Mouse (Mus musculus) stomach, postnatal 0 days (tissue): ENCODE data around the gene Ipmk. TPM values are rescaled to one million over a fixed set of nuclear protein-coding genes. Genes with fewer than 3 reads are reported as not detected.
A peak's percentile ranks its signal among the peaks of the same experiment; 100 is the strongest.

Source experiments
- ATAC-seq: fragments of 200-750 bp; cut with Nextera tagmentation; 2 replicates; pipeline ENCODE4 v1.8.0; 2017; ENCODE audit not compliant: low FRiP score, low TSS enrichment
- DNase-seq: peaks from one replicate; pipeline ENCODE4 v3.0.0-alpha.2; 2016; ENCODE audit warnings: low spot score
- H3K27ac ChIP-seq: fragments of 300-500 bp; sonication (generic); replicated peaks from 2 replicates; pipeline ENCODE4 v1.5.1; 2014; ENCODE audit warnings: mild to moderate bottlenecking, control low read depth
- H3K27me3 ChIP-seq: fragments of 300-500 bp; sonication (generic); 2 replicates; pipeline ENCODE4 v1.6.1; 2014; ENCODE audit warnings: low read length; ENCODE audit not compliant: control insufficient read depth, insufficient read depth
- H3K36me3 ChIP-seq: fragments of 300-500 bp; sonication (generic); 2 replicates; pipeline ENCODE4 v1.6.1; 2014; ENCODE audit warnings: low read length, mixed read lengths; ENCODE audit not compliant: control insufficient read depth, insufficient read depth
- H3K4me1 ChIP-seq: fragments of 300-500 bp; sonication (generic); replicated peaks from 2 replicates; pipeline ENCODE4 v1.6.1; 2014; ENCODE audit warnings: antibody characterized with exemption; ENCODE audit not compliant: control insufficient read depth, insufficient read depth
- H3K4me2 ChIP-seq: fragments of 300-500 bp; sonication (generic); replicated peaks from 2 replicates; pipeline ENCODE4 v1.6.1; 2014; ENCODE audit warnings: low read depth, mild to moderate bottlenecking, control low read depth, moderate library complexity
- H3K4me3 ChIP-seq: fragments of 300-500 bp; sonication (generic); 2 replicates; pipeline ENCODE4 v1.5.1; 2014; ENCODE audit warnings: low read depth, low read length, control low read depth
- H3K9ac ChIP-seq: fragments of 300-500 bp; sonication (generic); 2 replicates; pipeline ENCODE4 v1.6.1; 2014; ENCODE audit warnings: mild to moderate bottlenecking, low read length, control low read depth, mixed read lengths
- H3K9me3 ChIP-seq: fragments of 300-500 bp; sonication (generic); 2 replicates; pipeline ENCODE4 v1.6.1; 2016; ENCODE audit warnings: low read length; ENCODE audit not compliant: control insufficient read depth
- CTCF ChIP-seq: IDR thresholded peaks from 2 replicates; pipeline ENCODE4 v1.5.1; 2016; ENCODE audit warnings: antibody characterized with exemption, low read depth, mild to moderate bottlenecking, moderate library complexity
- EP300 ChIP-seq: optimal IDR thresholded peaks from 2 replicates; pipeline ENCODE3; 2016; ENCODE audit warnings: antibody characterized with exemption
- WGBS: fragments of 180-500 bp; shearing (Covaris S2); extraction: QIAGEN DNeasy Blood & Tissue Kit; methylation state at CpG from one replicate; pipeline ENCODE4 v1.1.7; 2014; 5-methylcytosine and 5-hydroxymethylcytosine counted together
- polyA plus RNA-seq: library from polyadenylated mRNA; unstranded; fragments of >200 nt; fragmentation: Nextera tagmentation; extraction: Ambion mirVana; gene quantifications from 2 replicates; pipeline ENCODE4 v1.2.1, GENCODE M21; 2015

Ipmk gene
- polyA plus RNA-seq, 1 experiment from 2014 or later, result 9.0 TPM

- no peaks in the 10 kb centered on the region for H3K9me3 ChIP-seq
- peaks cover 5% of the 10 kb centered on the region; the same call in 1 of the 2 replicates for H3K36me3 ChIP-seq
- no peak overlapping the region for H3K27ac ChIP-seq
- no peak overlapping the region for H3K4me3 ChIP-seq
- ATAC-seq, result no peak
- 68% methylated on average over 2 of the region's 2 CpGs for WGBS
- H3K4me2 ChIP-seq, result no peak overlapping the region
- TF ChIP-seq CTCF (no peak), EP300 (no peak)
- no peak for DNase-seq
- H3K4me1 ChIP-seq, result peaks cover 2% of the 10 kb centered on the region; the same call in 1 of the 2 replicates
- H3K9ac ChIP-seq, result no peak overlapping the region
- no peaks in the 10 kb centered on the region for H3K27me3 ChIP-seq
These were observed 7.4 kb upstream of the Ipmk start for GRCm38 (mm10) chr10:71340195-71340594.

GRCm38 (mm10) chr10:71341290-71341689, 6.3 kb upstream of the Ipmk start:
- Histone ChIP-seq H3K27me3 (no peaks in the 10 kb centered on the region), H3K27ac (no peak overlapping the region), H3K9me3 (no peaks in the 10 kb centered on the region), H3K4me1 (peaks cover 3% of the 10 kb centered on the region; the same call in 1 of the 2 replicates), H3K4me2 (no peak overlapping the region), H3K9ac (no peak overlapping the region), H3K4me3 (no peak overlapping the region), H3K36me3 (no peaks in the 10 kb centered on the region)
- DNase-seq (no peak), ATAC-seq (no peak)
- TF ChIP-seq CTCF, result no peak
- no peak for TF ChIP-seq EP300
- WGBS, result 85% methylated on average over 9 of the region's 9 CpGs

- no peak overlapping the region for H3K4me3 ChIP-seq
- no peaks in the 10 kb centered on the region for H3K27me3 ChIP-seq
- H3K4me2 ChIP-seq, result no peak overlapping the region
- H3K9me3 ChIP-seq, result no peaks in the 10 kb centered on the region
- H3K36me3 ChIP-seq, result no peaks in the 10 kb centered on the region
- no peak for ATAC-seq
- no peak overlapping the region for H3K27ac ChIP-seq
- TF ChIP-seq EP300 (no peak), CTCF (peak; percentile 58)
- WGBS, result 70% methylated on average over 7 of the region's 7 CpGs
- no peak overlapping the region for H3K9ac ChIP-seq
- peaks cover 3% of the 10 kb centered on the region; the same call in 1 of the 2 replicates for H3K4me1 ChIP-seq
- DNase-seq, result peak; percentile 36
These were observed 5.3 kb upstream of the Ipmk start for GRCm38 (mm10) chr10:71342030-71342805.

GRCm38 (mm10) chr10:71343130-71343529, 4.4 kb upstream of the Ipmk start:
- ATAC-seq, result no peak
- no peak overlapping the region for H3K4me3 ChIP-seq
- no peaks in the 10 kb centered on the region for H3K9me3 ChIP-seq
- H3K36me3 ChIP-seq, result no peaks in the 10 kb centered on the region
- TF ChIP-seq CTCF, result no peak
- TF ChIP-seq EP300, result no peak
- no peaks in the 10 kb centered on the region for H3K27me3 ChIP-seq
- peaks cover 3% of the 10 kb centered on the region; the same call in 1 of the 2 replicates for H3K4me1 ChIP-seq
- DNase-seq, result no peak
- no peak overlapping the region for H3K9ac ChIP-seq
- no peak overlapping the region for H3K27ac ChIP-seq
- no peak overlapping the region for H3K4me2 ChIP-seq
- WGBS, result 74% methylated on average over 3 of the region's 3 CpGs

GRCm38 (mm10) chr10:71343567-71344265, 3.8 kb upstream of the Ipmk start:
- H3K36me3 ChIP-seq, result no peaks in the 10 kb centered on the region
- H3K27me3 ChIP-seq, result no peaks in the 10 kb centered on the region
- no peaks in the 10 kb centered on the region for H3K9me3 ChIP-seq
- WGBS, result 22% methylated on average over 14 of the region's 14 CpGs
- DNase-seq, result no peak
- no peak overlapping the region for H3K27ac ChIP-seq
- peak overlapping the region; percentile 83 for H3K4me3 ChIP-seq
- H3K4me2 ChIP-seq, result peak overlapping the region; percentile 90
- peak overlapping the region; percentile 88 for H3K9ac ChIP-seq
- TF ChIP-seq CTCF, result no peak
- no peak for ATAC-seq
- peaks cover 3% of the 10 kb centered on the region; the same call in 1 of the 2 replicates for H3K4me1 ChIP-seq

GRCm38 (mm10) chr10:71344579-71345143, 2.9 kb upstream of the Ipmk start, which contains the start of gene Cisd1:
Gene Cisd1 (minus strand): TSS chr10:71344954.
- peak within 1 kb of the TSS; percentile 90 for H3K4me2 ChIP-seq
- H3K9ac ChIP-seq, result peak within 1 kb of the TSS; percentile 88
- no peaks in the 10 kb centered on the region for H3K36me3 ChIP-seq
- under 1% methylated on average over 60 of the region's 60 CpGs for WGBS
- H3K4me3 ChIP-seq, result peak within 1 kb of the TSS; percentile 83
- peaks cover 5% of the 10 kb centered on the region for H3K4me1 ChIP-seq
- TF ChIP-seq EP300, result no peak
- no peak for TF ChIP-seq CTCF
- H3K9me3 ChIP-seq, result no peaks in the 10 kb centered on the region
- no peaks in the 10 kb centered on the region for H3K27me3 ChIP-seq
- peak within 1 kb of the TSS; percentile 81 for H3K27ac ChIP-seq
- peak; percentile 84 for ATAC-seq
- DNase-seq, result peak; percentile 94
